Mouse (Mus musculus) cerebral cortex, adult 2 months (tissue): ENCODE results near the gene Ghrhr.

Experiments
- WGBS: fragments of 180-500 bp; shearing (Covaris S2); methylation state at CpG from one replicate; pipeline ENCODE4 v1.1.7; 2018; 5-methylcytosine and 5-hydroxymethylcytosine counted together

Ghrhr gene

GRCm38 (mm10) chr6:55396622-55397041, 20.5 kb downstream of the Ghrhr start:
- WGBS, result 21% methylated on average over 11 of the region's 11 CpGs

- WGBS, result 53% methylated on average over 9 of the region's 9 CpGs
These were observed 23.0 kb downstream of the Ghrhr start for GRCm38 (mm10) chr6:55398869-55399628.

GRCm38 (mm10) chr6:55399910-55400309, 23.8 kb downstream of the Ghrhr start:
- whole genome bisulfite sequencing, result 27% methylated on average over 5 of the region's 5 CpGs

GRCm38 (mm10) chr6:55402041-55402776, 26.1 kb downstream of the Ghrhr start:
- 78% methylated on average over 9 of the region's 9 CpGs for WGBS

GRCm38 (mm10) chr6:55403411-55404309, 27.6 kb downstream of the Ghrhr start:
- WGBS, result 75% methylated on average over 9 of the region's 9 CpGs

- WGBS, result 85% methylated on average over 5 of the region's 5 CpGs
These were observed 28.4 kb downstream of the Ghrhr start for GRCm38 (mm10) chr6:55404421-55404990.

GRCm38 (mm10) chr6:55407345-55407744, 31.2 kb downstream of the Ghrhr start:
- WGBS, result 83% methylated on average over 4 of the region's 4 CpGs

GRCm38 (mm10) chr6:55410119-55410775, 34.2 kb downstream of the Ghrhr start:
- 63% methylated on average over 7 of the region's 7 CpGs for WGBS

GRCm38 (mm10) chr6:55410977-55411376, 34.9 kb downstream of the Ghrhr start:
- 56% methylated on average over 5 of the region's 5 CpGs for WGBS

- 46% methylated on average over 5 of the region's 5 CpGs for WGBS
These were observed 40.1 kb downstream of the Ghrhr start for GRCm38 (mm10) chr6:55416202-55416601.

- WGBS, result 73% methylated on average over 2 of the region's 2 CpGs
These were observed 42.8 kb downstream of the Ghrhr start for GRCm38 (mm10) chr6:55418746-55419410.

GRCm38 (mm10) chr6:55420411-55420810, 44.3 kb downstream of the Ghrhr start:
- 84% methylated on average over 3 of the region's 3 CpGs for WGBS

GRCm38 (mm10) chr6:55420869-55421361, 44.8 kb downstream of the Ghrhr start:
- 25% methylated on average over 1 of the region's 1 CpGs for WGBS

- WGBS, result 31% methylated on average over 3 of the region's 3 CpGs
These were observed 58.3 kb downstream of the Ghrhr start for GRCm38 (mm10) chr6:55434360-55434759.

- WGBS, result 47% methylated on average over 8 of the region's 8 CpGs
These were observed 59.4 kb downstream of the Ghrhr start for GRCm38 (mm10) chr6:55435266-55436159.

GRCm38 (mm10) chr6:55437919-55438318, 61.8 kb downstream of the Ghrhr start:
- 58% methylated on average over 3 of the region's 3 CpGs for WGBS
